Mouse (Mus musculus): ENCODE data around the gene Tmem198. TPM values are rescaled to one million over a fixed set of nuclear protein-coding genes. Genes with fewer than 3 reads are reported as not detected.

The Tmem198 gene
- polyA plus RNA-seq, 1 experiment from 2014 or later = 0.83 TPM

DNA sequence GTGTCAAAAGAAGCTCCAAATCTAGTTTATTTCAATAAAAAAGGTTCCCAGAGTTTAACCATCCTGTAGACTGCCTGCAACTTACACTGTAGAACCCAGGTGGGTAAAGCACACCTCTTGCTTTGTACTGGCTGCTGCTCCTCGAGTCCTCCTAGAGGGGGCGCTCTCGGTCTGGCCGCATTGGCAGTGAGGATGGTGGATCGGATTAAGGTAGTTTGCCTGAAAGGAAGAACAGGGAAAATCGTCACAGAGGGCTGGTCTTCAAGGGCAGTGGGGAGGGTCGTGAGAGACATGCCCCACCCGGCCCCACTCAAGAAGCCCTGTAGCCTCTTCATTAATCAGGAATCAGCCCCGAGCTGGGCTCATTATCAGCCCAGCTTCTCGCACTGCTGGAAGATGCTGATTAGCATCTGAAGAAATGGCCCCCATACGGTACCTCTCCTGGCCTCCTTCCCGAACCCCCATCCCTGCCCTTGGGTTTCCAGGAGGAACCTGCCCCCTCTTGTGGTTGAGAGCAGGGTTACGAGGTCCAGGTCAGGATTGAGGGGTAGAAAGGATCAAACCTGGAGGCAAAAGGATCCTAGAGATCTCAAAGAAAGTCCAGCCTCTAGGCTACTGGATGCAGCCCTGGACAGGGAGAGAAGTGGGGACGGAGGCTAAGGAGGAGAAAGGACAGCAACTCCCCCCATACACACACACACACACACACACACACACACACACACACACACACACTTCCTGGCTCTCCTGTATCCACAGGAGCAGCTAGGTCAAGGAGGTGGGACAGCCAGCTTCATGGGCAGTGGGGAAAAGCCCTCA is 22.4 kb upstream of the Tmem198 start:
- ATAC-seq (ENCODE audit: low FRiP score, low read depth) = no peak
- Histone ChIP-seq H3K27me3 (peaks cover 88% of the 10 kb centered on the region), H3K4me3 (no peak overlapping the region), H3K36me3 (no peaks in the 10 kb centered on the region), H3K27ac (no peak overlapping the region), H3K4me1 (peaks cover 51% of the 10 kb centered on the region), H3K4me2 (replicated peaks) (0 out of 2 replicates have a peak overlapping the region, but pooled peaks have one; percentile 21), H3K9me3 (no peaks in the 10 kb centered on the region), H3K9ac (no peak overlapping the region)
- WGBS = 6% methylated on average over 14 of the region's 14 CpGs

DNA sequence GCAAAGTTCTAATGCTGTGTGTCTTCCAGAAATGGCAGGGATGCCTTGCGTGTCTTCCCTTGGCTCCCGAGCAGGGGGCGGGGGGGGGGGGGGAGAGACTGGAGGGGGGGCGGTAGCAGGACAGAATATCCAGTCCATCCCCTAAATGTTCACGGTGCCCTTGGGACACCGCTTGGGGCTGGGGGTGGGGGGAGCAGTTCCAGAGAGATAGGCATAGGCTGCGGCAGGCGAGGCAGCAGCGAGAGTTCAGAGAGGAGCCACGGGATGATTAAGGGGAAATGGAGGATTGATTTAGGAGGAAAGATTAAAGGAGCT is 21.7 kb upstream of the Tmem198 start:
- ATAC-seq (ENCODE audit: low FRiP score, low read depth) = no peak
- Histone ChIP-seq H3K9ac (no peak overlapping the region), H3K36me3 (no peaks in the 10 kb centered on the region), H3K4me2 (replicated peaks) (peak overlapping the region; percentile 61), H3K9me3 (no peaks in the 10 kb centered on the region), H3K27me3 (peaks cover 81% of the 10 kb centered on the region), H3K4me3 (peak overlapping the region; percentile 37; the same call in 1 of the 2 replicates), H3K27ac (no peak overlapping the region), H3K4me1 (peaks cover 49% of the 10 kb centered on the region)
- WGBS = 2% methylated on average over 9 of the region's 10 CpGs

DNA sequence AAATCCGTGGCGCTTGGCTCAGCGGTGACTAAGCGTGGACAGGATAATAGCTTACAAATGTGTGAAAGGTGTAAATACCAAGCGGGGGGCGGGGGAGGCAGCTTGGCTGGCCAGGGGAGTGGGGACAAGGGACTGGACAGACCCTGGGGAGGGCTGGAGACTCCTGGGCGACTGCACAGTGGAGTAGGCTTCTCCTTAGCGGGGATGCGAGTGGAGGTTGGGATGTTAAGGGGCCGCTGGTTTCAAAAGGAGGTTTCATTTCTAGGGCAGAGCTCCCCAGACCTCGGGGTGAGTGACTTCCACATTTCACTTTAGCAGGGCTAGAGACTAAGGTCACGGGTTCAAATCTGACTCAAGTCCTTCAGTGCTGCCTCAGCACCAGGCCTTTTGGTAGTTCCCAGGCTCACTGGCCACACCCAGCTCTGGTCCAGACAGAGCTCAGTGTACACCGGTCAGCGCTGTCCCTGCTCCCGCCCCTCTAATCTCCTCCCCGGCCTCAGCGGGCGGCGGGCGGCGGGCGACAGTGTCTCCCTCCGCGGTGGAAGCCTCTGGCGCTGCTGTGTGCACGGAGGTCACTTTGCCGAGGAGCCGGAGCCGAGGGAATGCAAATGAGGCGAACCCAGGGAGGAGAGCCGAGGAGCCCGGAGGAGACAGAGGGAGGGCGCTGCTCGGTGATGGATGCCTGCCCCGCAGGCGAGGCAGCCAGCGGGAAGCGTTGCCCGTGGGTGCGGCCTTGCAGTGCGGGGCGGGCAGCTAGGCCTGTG is 21.1 kb upstream of the Tmem198 start:
- Histone ChIP-seq H3K4me1 (peaks cover 44% of the 10 kb centered on the region), H3K4me3 (peak overlapping the region; percentile 37), H3K36me3 (no peaks in the 10 kb centered on the region), H3K4me2 (replicated peaks) (peak overlapping the region; percentile 61), H3K27me3 (peaks cover 75% of the 10 kb centered on the region), H3K27ac (no peak overlapping the region), H3K9ac (peak overlapping the region; percentile 56), H3K9me3 (no peaks in the 10 kb centered on the region)
- 3% methylated on average over 38 of the region's 42 CpGs for WGBS
- ATAC-seq (ENCODE audit: low FRiP score, low read depth) = peak; percentile 18; the same call in 1 of the 2 replicates

DNA sequence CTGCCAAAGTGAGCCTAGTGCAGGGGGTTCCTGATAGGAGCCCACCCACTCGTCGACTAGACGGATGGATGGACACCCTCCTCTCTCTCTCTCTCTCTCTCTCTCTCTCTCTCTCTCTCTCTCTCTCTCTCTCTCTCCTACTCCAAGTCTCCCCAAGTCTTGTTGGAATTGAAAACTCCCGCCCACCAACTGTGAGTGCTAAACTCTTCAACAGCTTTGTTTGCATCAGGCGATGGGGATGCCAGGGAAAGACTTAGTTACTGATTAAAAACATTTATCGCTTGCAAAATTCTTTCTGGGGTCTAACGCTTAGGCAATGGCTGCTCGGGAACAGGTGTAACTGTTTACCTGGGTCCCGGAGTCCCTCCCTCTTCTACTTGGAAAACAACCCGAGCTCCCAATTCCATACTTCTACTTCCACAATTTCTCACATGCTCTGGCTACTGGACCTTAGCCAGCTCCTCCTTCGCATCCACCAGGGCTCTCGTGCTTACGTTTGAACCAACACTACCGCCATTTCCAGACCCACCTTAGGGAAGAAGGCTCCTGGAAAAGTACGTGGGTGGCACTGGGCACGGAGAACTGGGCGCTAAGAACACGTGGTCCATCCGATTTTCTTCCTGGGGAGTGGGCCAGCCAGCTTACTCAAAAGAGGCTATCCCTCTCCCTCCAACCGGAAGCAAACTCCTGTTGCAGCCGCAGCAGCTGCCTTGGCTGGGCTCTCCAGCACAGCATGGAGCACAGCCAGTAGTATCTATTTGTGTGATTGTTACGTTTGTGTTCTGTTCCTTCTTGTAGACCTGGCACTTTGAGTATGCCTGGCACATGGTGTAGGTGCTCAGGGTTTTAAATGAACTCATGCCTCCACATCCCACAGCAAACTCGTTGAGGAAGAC is 20.3 kb upstream of the Tmem198 start:
- no peaks in the 10 kb centered on the region for H3K9me3 ChIP-seq
- peaks cover 73% of the 10 kb centered on the region for H3K27me3 ChIP-seq
- H3K4me1 ChIP-seq = peaks cover 36% of the 10 kb centered on the region
- H3K9ac ChIP-seq = peak overlapping the region; percentile 56
- H3K36me3 ChIP-seq = no peaks in the 10 kb centered on the region
- ATAC-seq (ENCODE audit: low FRiP score, low read depth) = 0 out of 2 replicates have a peak, but pooled peaks have one; percentile 24
- H3K27ac ChIP-seq = no peak overlapping the region
- peak overlapping the region; percentile 61 for H3K4me2 ChIP-seq (replicated peaks)
- H3K4me3 ChIP-seq = peak overlapping the region; percentile 37
- WGBS = 12% methylated on average over 20 of the region's 23 CpGs

DNA sequence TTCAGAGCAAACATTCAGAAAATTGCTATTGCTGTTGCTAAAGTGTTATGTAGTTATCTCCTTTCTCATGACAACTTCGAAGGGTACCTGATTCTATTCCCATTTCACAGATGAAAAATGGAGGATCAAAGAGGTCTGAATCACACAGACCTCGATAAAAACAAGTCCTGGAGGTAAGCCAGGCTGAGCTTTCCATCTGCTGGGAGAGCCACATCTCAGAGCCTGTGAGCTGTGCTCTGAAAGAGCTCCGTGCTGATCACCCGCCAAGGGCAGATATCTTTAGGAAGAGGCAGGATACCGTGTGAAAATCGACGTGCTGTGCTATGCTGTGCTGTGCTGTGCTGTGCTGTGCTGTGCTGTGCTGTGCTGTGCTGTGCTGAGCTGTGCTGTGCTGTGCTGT is 19.0 kb upstream of the Tmem198 start:
- Histone ChIP-seq H3K27ac (no peak overlapping the region), H3K27me3 (peaks cover 73% of the 10 kb centered on the region), H3K4me2 (replicated peaks) (no peak overlapping the region), H3K4me1 (peaks cover 36% of the 10 kb centered on the region), H3K9ac (no peak overlapping the region), H3K4me3 (no peak overlapping the region), H3K9me3 (no peaks in the 10 kb centered on the region), H3K36me3 (no peaks in the 10 kb centered on the region)
- no peak for ATAC-seq (ENCODE audit: low FRiP score, low read depth)
- WGBS = 79% methylated on average over 7 of the region's 7 CpGs

DNA sequence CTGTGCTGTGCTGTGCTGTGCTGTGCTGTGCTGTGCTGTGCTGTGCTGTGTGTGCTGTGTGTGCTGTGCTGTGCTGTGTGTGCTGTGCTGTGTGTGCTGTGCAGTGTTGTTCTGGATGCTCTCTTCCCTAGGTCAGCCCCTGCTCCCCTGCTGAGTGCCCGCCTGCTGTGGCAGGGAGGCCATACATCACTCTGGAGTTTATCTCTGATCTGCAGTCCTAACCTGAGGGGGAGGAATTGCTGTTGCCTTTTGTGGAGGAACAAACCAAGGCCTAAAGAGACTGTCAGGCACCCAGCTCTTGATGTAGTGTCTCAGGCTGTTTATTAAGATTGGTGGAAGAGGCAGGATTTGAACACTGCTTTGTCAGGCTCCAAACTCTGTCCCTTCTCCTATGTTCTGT is 16.7 kb upstream of the Tmem198 start:
- 27% methylated on average over 1 of the region's 1 CpGs for WGBS
- H3K27me3 ChIP-seq = peaks cover 58% of the 10 kb centered on the region
- ATAC-seq (ENCODE audit: low FRiP score, low read depth) = no peak
- no peaks in the 10 kb centered on the region for H3K9me3 ChIP-seq
- no peak overlapping the region for H3K4me3 ChIP-seq
- no peaks in the 10 kb centered on the region for H3K36me3 ChIP-seq
- H3K4me2 ChIP-seq (replicated peaks) = no peak overlapping the region
- H3K4me1 ChIP-seq = peaks cover 23% of the 10 kb centered on the region
- no peak overlapping the region for H3K9ac ChIP-seq
- no peak overlapping the region for H3K27ac ChIP-seq

DNA sequence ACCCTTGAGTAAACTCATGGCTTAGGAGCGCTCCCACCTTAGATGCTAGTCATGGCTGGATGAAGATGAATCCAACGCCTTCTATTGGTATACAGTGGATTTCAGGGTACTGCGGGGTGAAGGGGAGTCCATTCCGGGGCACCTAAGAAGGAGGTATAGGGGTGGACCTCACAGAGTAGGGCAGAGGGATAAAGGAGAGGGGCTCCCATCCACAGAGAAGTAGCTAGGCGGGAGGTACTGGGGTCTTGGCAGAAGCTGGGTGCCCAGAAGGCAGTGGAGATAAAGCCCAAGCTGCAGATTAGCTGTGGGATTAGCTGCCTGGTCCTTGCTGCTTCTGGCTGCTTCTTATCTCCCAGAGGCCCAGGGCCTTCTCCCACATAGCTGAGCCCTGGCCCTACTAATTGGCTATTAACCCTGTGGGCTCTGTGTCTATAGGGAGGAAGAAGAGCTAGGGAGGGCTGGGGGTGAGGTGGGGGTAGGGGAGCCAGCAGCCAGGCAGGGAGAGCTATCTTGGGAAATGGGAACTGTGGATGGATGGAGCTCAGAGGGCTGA is 15.6 kb upstream of the Tmem198 start:
- no peak overlapping the region for H3K27ac ChIP-seq
- H3K4me1 ChIP-seq = peaks cover 12% of the 10 kb centered on the region
- H3K9ac ChIP-seq = no peak overlapping the region; the same call in 1 of the 2 replicates
- no peak overlapping the region for H3K4me3 ChIP-seq
- H3K36me3 ChIP-seq = no peaks in the 10 kb centered on the region
- ATAC-seq (ENCODE audit: low FRiP score, low read depth) = no peak
- peaks cover 58% of the 10 kb centered on the region for H3K27me3 ChIP-seq
- no peak overlapping the region for H3K4me2 ChIP-seq (replicated peaks)
- 80% methylated on average over 5 of the region's 5 CpGs for WGBS
- no peaks in the 10 kb centered on the region for H3K9me3 ChIP-seq

DNA sequence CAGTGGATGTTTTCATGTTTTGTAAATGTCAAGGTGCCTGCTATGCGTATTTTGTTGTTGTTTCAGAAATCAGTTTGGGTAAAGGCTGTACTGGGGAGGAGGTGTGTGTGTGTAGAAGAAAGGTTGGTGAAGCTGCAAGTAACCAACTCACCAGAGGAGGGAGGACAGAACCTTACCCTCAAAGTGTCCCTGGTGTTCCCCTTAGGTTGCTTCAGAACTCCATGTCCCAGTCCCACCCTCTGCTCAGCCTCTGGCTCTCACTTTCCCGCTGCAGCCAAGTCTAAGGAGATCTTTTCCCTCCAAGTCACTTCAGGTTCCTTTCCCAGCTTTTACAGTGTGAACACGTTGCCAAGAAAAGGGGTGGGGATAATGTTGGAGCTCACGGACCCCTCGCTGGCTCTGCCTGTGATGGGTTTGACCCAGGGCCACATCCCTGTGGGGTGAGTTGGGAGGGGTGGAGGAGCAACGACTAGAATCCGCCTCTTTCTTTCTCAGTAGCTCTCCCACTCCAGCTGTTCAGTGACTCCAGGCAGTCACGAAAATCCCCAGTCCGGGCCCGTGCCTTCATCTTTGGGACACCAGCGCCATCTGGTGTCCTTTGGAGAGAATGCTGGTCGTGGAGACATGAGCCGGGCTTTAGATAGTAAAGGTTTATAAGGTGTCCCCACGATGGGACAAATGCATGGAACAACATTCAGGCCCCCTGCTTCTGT is 12.0 kb upstream of the Tmem198 start:
- Histone ChIP-seq H3K27me3 (peaks cover 48% of the 10 kb centered on the region), H3K9me3 (no peaks in the 10 kb centered on the region), H3K4me1 (0 out of 2 replicates have a peak, but pooled peaks cover 3% of the 10 kb centered on the region), H3K4me3 (no peak overlapping the region), H3K36me3 (peaks cover 3% of the 10 kb centered on the region), H3K9ac (peak overlapping the region; percentile 43), H3K27ac (no peak overlapping the region; the same call in 1 of the 2 replicates), H3K4me2 (replicated peaks) (peak overlapping the region; percentile 42)
- WGBS = 7% methylated on average over 14 of the region's 14 CpGs
- ATAC-seq (ENCODE audit: low FRiP score, low read depth) = peak; percentile 90

DNA sequence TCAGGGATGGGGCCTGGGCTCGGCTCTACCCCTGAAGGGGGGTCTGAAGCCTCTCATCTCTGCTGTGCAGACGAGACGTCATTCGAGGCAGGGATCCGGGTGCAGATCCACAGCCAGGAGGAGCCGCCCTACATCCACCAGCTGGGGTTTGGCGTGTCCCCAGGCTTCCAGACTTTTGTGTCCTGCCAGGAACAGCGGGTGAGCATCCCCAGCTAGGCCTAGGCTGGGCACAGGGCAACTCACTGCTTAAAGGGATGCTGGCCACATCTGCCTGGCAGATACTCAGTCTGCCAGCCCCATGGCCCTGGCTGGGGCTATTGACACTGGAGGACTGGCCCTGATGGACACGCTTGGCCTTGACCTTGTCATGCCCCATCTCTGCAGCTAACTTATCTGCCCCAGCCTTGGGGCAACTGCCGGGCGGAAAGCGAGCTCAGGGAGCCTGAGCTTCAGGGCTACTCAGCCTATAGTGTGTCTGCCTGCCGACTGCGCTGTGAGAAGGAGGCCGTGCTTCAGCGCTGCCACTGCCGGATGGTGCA is 10.0 kb upstream of the Tmem198 start:
- 73% methylated on average over 17 of the region's 17 CpGs for WGBS
- H3K27me3 ChIP-seq = peaks cover 40% of the 10 kb centered on the region

DNA sequence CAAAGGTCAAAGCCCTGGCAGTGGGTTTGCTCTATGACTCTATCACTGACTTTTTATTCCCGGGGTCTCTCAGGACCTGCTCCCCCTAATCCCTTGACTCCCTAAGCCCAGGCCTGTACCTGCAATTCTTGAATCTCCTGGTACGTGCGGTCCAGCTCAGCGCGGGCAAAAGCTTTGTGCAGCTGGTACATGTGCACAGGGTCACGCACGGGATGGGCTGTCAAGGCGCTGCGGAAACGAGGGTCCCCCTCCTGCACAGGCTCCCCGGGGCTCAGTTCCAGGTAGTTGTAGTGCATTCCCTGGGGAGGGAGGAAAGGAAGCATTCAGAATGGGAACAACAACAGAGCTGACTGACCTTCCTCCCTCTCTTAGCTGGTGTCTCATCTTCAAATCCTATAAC is 2.9 kb upstream of the Tmem198 start:
- Histone ChIP-seq H3K4me1 (peaks cover 40% of the 10 kb centered on the region), H3K4me2 (replicated peaks) (no peak overlapping the region), H3K4me3 (no peak overlapping the region), H3K9me3 (no peaks in the 10 kb centered on the region), H3K27ac (no peak overlapping the region), H3K27me3 (peaks cover 23% of the 10 kb centered on the region), H3K9ac (no peak overlapping the region), H3K36me3 (peaks cover 47% of the 10 kb centered on the region)
- ATAC-seq (ENCODE audit: low FRiP score, low read depth) = no peak
- 93% methylated on average over 11 of the region's 11 CpGs for WGBS

More for the DNA sequence above, 10.0 kb upstream of the Tmem198 start:
- H3K9ac ChIP-seq = no peak overlapping the region
- H3K4me3 ChIP-seq = no peak overlapping the region
- H3K9me3 ChIP-seq = no peaks in the 10 kb centered on the region
- H3K4me2 ChIP-seq (replicated peaks) = no peak overlapping the region
- H3K4me1 ChIP-seq = peaks cover 14% of the 10 kb centered on the region
- no peak for ATAC-seq (ENCODE audit: low FRiP score, low read depth)
- no peak overlapping the region for H3K27ac ChIP-seq
- peaks cover 23% of the 10 kb centered on the region for H3K36me3 ChIP-seq
